Mouse (Mus musculus): ENCODE results near the gene Utp14b.

Gene Utp14b

GRCm38 (mm10) chr1:78688149-78688548 is 30.3 kb downstream of the Utp14b start:
- no peak for DNase-seq

GRCm38 (mm10) chr1:78694503-78695258 is 36.8 kb downstream of the Utp14b start:
- DNase-seq: peak; percentile 63

- no peak for DNase-seq
Observed at GRCm38 (mm10) chr1:78696305-78696704, 38.5 kb downstream of the Utp14b start.

GRCm38 (mm10) chr1:78696903-78697302 is 39.1 kb downstream of the Utp14b start:
- no peak for DNase-seq

- no peak for DNase-seq
Observed at GRCm38 (mm10) chr1:78698138-78698537, 40.3 kb downstream of the Utp14b start.

GRCm38 (mm10) chr1:78701740-78702139 is 43.9 kb downstream of the Utp14b start:
- no peak for DNase-seq

GRCm38 (mm10) chr1:78702282-78702963 is 44.6 kb downstream of the Utp14b start:
- DNase-seq: peak; percentile 91

- peak; percentile 93 for DNase-seq
Observed at GRCm38 (mm10) chr1:78702964-78703285, 45.1 kb downstream of the Utp14b start.

- no peak for DNase-seq
Observed at GRCm38 (mm10) chr1:78706338-78706737, 48.5 kb downstream of the Utp14b start.

GRCm38 (mm10) chr1:78707280-78707679 is 49.4 kb downstream of the Utp14b start:
- DNase-seq: no peak

- DNase-seq: peak; percentile 55
Observed at GRCm38 (mm10) chr1:78710026-78710425, 52.2 kb downstream of the Utp14b start.

GRCm38 (mm10) chr1:78710613-78711329 is 52.9 kb downstream of the Utp14b start:
- peak; percentile 73 for DNase-seq
